17 mouse cellular contexts compared by ENCODE assay signal in genomic region chr1:70918173-70919036, GRCm38 (mm10).
DNase-seq lines count a peak whose midpoint lies in the region; ATAC-seq lines count a peak whose summit lies in the region.
"Had no signal": no experiment of that assay in that cellular context is flagged by ENCODE, and none has a peak within 500 bp of the region (broad histone marks: within the 10 kb centered on the region; RNA-seq: fewer than 3 reads in every experiment).

No protein-coding gene starts in this region.

- H3K9ac ChIP-seq in liver, embryonic 13.5 days, result peak overlapping the region; percentile 62
- H3K9ac ChIP-seq in hindbrain, embryonic 14.5 days, result no peak overlapping the region
- H3K9ac ChIP-seq: intestine, embryonic 15.5 days; limb, embryonic 12.5 days had no signal

- peak; percentile 94 for ATAC-seq in liver, embryonic 13.5 days (ENCODE audit: low read depth)
- no peak for ATAC-seq in hindbrain, embryonic 14.5 days (ENCODE audit: low FRiP score)
- ATAC-seq: intestine, embryonic 15.5 days had no signal

- peaks cover 20% of the 10 kb centered on the region for H3K4me1 ChIP-seq in liver, embryonic 13.5 days (replicated peaks)
- H3K4me1 ChIP-seq in hindbrain, embryonic 14.5 days (replicated peaks; ENCODE audit: control insufficient read depth, insufficient read depth, low read length), result no peaks in the 10 kb centered on the region; the same call in 1 of the 2 replicates
- H3K4me1 ChIP-seq: forebrain, embryonic 10.5 days; hindbrain, embryonic 10.5 days; intestine, embryonic 15.5 days; limb, embryonic 12.5 days had no signal

- no peaks in the 10 kb centered on the region for H3K9me3 ChIP-seq in liver, embryonic 13.5 days (replicated peaks)
- no peaks in the 10 kb centered on the region for H3K9me3 ChIP-seq in hindbrain, embryonic 14.5 days (ENCODE audit: control insufficient read depth, low read length)
- H3K9me3 ChIP-seq: forebrain, embryonic 10.5 days; hindbrain, embryonic 10.5 days; intestine, embryonic 15.5 days; limb, embryonic 12.5 days had no signal

- WGBS in liver, embryonic 13.5 days (ENCODE audit: insufficient replicate concordance), result 42% methylated on average over 2 of the region's 2 CpGs
- WGBS in hindbrain, embryonic 14.5 days, result 85% methylated on average over 2 of the region's 2 CpGs

- H3K4me2 ChIP-seq in liver, embryonic 13.5 days, result peak overlapping the region; percentile 48
- H3K4me2 ChIP-seq in hindbrain, embryonic 14.5 days (replicated peaks), result no peak overlapping the region
- H3K4me2 ChIP-seq: intestine, embryonic 15.5 days; limb, embryonic 12.5 days; midbrain, embryonic 11.5 days had no signal

- no peaks in the 10 kb centered on the region for H3K36me3 ChIP-seq in liver, embryonic 13.5 days
- H3K36me3 ChIP-seq in hindbrain, embryonic 14.5 days (replicated peaks; ENCODE audit: control insufficient read depth, insufficient read depth), result no peaks in the 10 kb centered on the region
- H3K36me3 ChIP-seq: forebrain, embryonic 10.5 days; hindbrain, embryonic 10.5 days; intestine, embryonic 15.5 days; limb, embryonic 12.5 days had no signal

- peak overlapping the region; percentile 95 for H3K27ac ChIP-seq in liver, embryonic 13.5 days
- H3K27ac ChIP-seq in hindbrain, embryonic 14.5 days, result no peak overlapping the region
- H3K27ac ChIP-seq: forebrain, embryonic 10.5 days; hindbrain, embryonic 10.5 days; intestine, embryonic 15.5 days; limb, embryonic 12.5 days had no signal

- H3K4me3 ChIP-seq in liver, embryonic 13.5 days (replicated peaks), result peak overlapping the region; percentile 25
- H3K4me3 ChIP-seq in hindbrain, embryonic 14.5 days (replicated peaks; ENCODE audit: low read length), result no peak overlapping the region
- H3K4me3 ChIP-seq: forebrain, embryonic 10.5 days; hindbrain, embryonic 10.5 days; intestine, embryonic 15.5 days; limb, embryonic 12.5 days had no signal

- H3K27me3 ChIP-seq in liver, embryonic 13.5 days, result no peaks in the 10 kb centered on the region
- no peaks in the 10 kb centered on the region for H3K27me3 ChIP-seq in hindbrain, embryonic 14.5 days (ENCODE audit: control insufficient read depth, insufficient read depth, low read length)
- H3K27me3 ChIP-seq: intestine, embryonic 15.5 days; limb, embryonic 12.5 days had no signal

- DNase-seq in 3134 (ENCODE audit: extremely low read depth, insufficient read length, low spot score), result peak; percentile 25
- DNase-seq in 3T3-L1 (ENCODE audit: low read depth, low spot score), result peak; percentile 80
- DNase-seq in brain, adult 2 months (ENCODE audit: low read depth, low spot score), result peak; percentile 42
- peak; percentile 40 for DNase-seq in liver, embryonic 13.5 days
- DNase-seq in hindbrain, embryonic 14.5 days (ENCODE audit: low spot score), result no peak
- DNase-seq in kidney, postnatal 25 days, result no peak
- DNase-seq in urinary bladder, postnatal 25 days (ENCODE audit: low spot score), result no peak
- DNase-seq: cerebellum, adult 9-11 months; kidney, postnatal 10 days; layer of hippocampus, postnatal 36 days; lung, postnatal 10 days; right cerebral cortex, postnatal 4 days had no signal

Comparison
In these comparisons a context has a peak if more than half of its experiments do, and no peak if none do; other contexts are left out.
1. DNase-seq: peak in 3134 (single experiment), 3T3-L1 (single experiment), brain, adult 2 months (single experiment) and liver, embryonic 13.5 days (single experiment); none in hindbrain, embryonic 14.5 days (single experiment), kidney, postnatal 25 days (0 of 2) and urinary bladder, postnatal 25 days (single experiment).